Mouse (Mus musculus) megakaryocyte-erythroid progenitor cell, adult 5-6 weeks (primary cell): Measurements from ENCODE around the gene Zfp68. TPM values are rescaled to one million over a fixed set of nuclear protein-coding genes. Genes with fewer than 3 reads are reported as not detected.
A peak's percentile ranks its signal among the peaks of the same experiment; 100 is the strongest.
"Not testable (repeated sequence)": the region's sequence is repeated elsewhere in the genome, so short reads cannot be mapped to it uniquely, and the experiment has no call there.

ENCODE experiments used
- ATAC-seq: replicated peaks from 2 replicates; pipeline ENCODE4 v1.8.0; 2016; ENCODE audit warnings: mild to moderate bottlenecking, inconsistent platforms; ENCODE audit not compliant: severe bottlenecking, poor library complexity, low FRiP score, low TSS enrichment
- total RNA-seq, 2 experiments: library from RNA; stranded (forward) in 1 of 2; stranded (reverse) in 1 of 2; fragments of 200-1000, 215-1000 nt in 1 of 2; fragments of >200 nt in 1 of 2; fragmentation: Nextera tagmentation in 1 of 2; gene quantifications; 2 replicates each; pipeline ENCODE4 v1.2.3; 2014 to 2017

Gene Zfp68
- total RNA-seq (2014; fragmentation: Nextera tagmentation) (22.6 and 27.5 TPM in 2 replicates), total RNA-seq (2017) (54.6 and 76.1 TPM in 2 replicates)

- ATAC-seq: peak; percentile 91
Measured at GRCm38 (mm10) chr5:138619211-138620128, at the start of gene Zfp68. TSS of gene Zfp68 (minus strand) at chr5:138619761.

GRCm38 (mm10) chr5:138658922-138659321 is 39.4 kb upstream of the Zfp68 start:
- ATAC-seq: peak; percentile 89

GRCm38 (mm10) chr5:138657854-138658253 is 38.3 kb upstream of the Zfp68 start:
- peak; percentile 78 for ATAC-seq

- no peak for ATAC-seq
Measured at GRCm38 (mm10) chr5:138657407-138657806, 37.8 kb upstream of the Zfp68 start.

GRCm38 (mm10) chr5:138656477-138657156 is 37.1 kb upstream of the Zfp68 start:
- ATAC-seq: peak; percentile 76

- no peak for ATAC-seq
Measured at GRCm38 (mm10) chr5:138652911-138653310, 33.4 kb upstream of the Zfp68 start.

- no peak for ATAC-seq
Measured at GRCm38 (mm10) chr5:138641761-138642160, 22.2 kb upstream of the Zfp68 start.

GRCm38 (mm10) chr5:138641081-138641480 is 21.5 kb upstream of the Zfp68 start:
- no peak for ATAC-seq

- no peak for ATAC-seq
Measured at GRCm38 (mm10) chr5:138636486-138636885, 16.9 kb upstream of the Zfp68 start.

- ATAC-seq: no peak
Measured at GRCm38 (mm10) chr5:138623478-138623875, 3.9 kb upstream of the Zfp68 start.

- peak; percentile 94 for ATAC-seq
Measured at GRCm38 (mm10) chr5:138622645-138623477, 3.3 kb upstream of the Zfp68 start, which contains the start of gene A430033K04Rik. TSS of gene A430033K04Rik (plus strand) at chr5:138622859.

- no peak for ATAC-seq
Measured at GRCm38 (mm10) chr5:138620836-138621235, 1.3 kb upstream of the Zfp68 start.

GRCm38 (mm10) chr5:138618353-138618752 is 1.2 kb downstream of the Zfp68 start:
- no peak for ATAC-seq

- no peak for ATAC-seq
Measured at GRCm38 (mm10) chr5:138587396-138587795, 32.2 kb downstream of the Zfp68 start.

- 0 out of 2 replicates have a peak, but pooled peaks have one; percentile 61 for ATAC-seq
Measured at GRCm38 (mm10) chr5:138571623-138572022, 47.9 kb downstream of the Zfp68 start.

- not testable (repeated sequence) for ATAC-seq
Measured at GRCm38 (mm10) chr5:138564612-138565011, 54.9 kb downstream of the Zfp68 start, which contains the start of gene 1700123K08Rik. TSS of gene 1700123K08Rik (minus strand) at chr5:138564712.
